Mouse (Mus musculus) embryonic facial prominence, embryonic 15.5 days (tissue): ENCODE measurements around the gene Psd. TPM values are rescaled to one million over a fixed set of nuclear protein-coding genes. Genes with fewer than 3 reads are reported as not detected.

Experiments used
- ATAC-seq: fragments of 200-750 bp; cut with Nextera tagmentation; 2 replicates; pipeline ENCODE4 v1.8.0; 2017; ENCODE audit warnings: low read depth, moderate TSS enrichment; ENCODE audit not compliant: insufficient number of reproducible peaks, low FRiP score, low TSS enrichment
- H3K27ac ChIP-seq: fragments of 300-500 bp; sonication (generic); replicated peaks from 2 replicates; pipeline ENCODE4 v1.5.1; 2015; ENCODE audit warnings: mild to moderate bottlenecking, inconsistent platforms
- H3K27me3 ChIP-seq: fragments of 300-500 bp; sonication (generic); 2 replicates; pipeline ENCODE4 v1.6.1; 2015; ENCODE audit warnings: inconsistent platforms
- H3K36me3 ChIP-seq: fragments of 300-500 bp; sonication (generic); 2 replicates; pipeline ENCODE4 v1.6.1; 2015; ENCODE audit warnings: mild to moderate bottlenecking, inconsistent platforms
- H3K4me1 ChIP-seq: fragments of 300-500 bp; sonication (generic); 2 replicates; pipeline ENCODE4 v1.6.1; 2015; ENCODE audit warnings: inconsistent platforms
- H3K4me2 ChIP-seq: fragments of 300-500 bp; sonication (generic); replicated peaks from 2 replicates; pipeline ENCODE4 v1.6.1; 2015; ENCODE audit warnings: mild to moderate bottlenecking, inconsistent platforms
- H3K4me3 ChIP-seq: fragments of 300-500 bp; sonication (generic); replicated peaks from 2 replicates; pipeline ENCODE4 v1.5.1; 2015; ENCODE audit warnings: mild to moderate bottlenecking, inconsistent platforms
- H3K9ac ChIP-seq: fragments of 300-500 bp; sonication (generic); 2 replicates; pipeline ENCODE4 v1.6.1; 2015; ENCODE audit warnings: inconsistent platforms
- H3K9me3 ChIP-seq: fragments of 300-500 bp; sonication (generic); replicated peaks from 2 replicates; pipeline ENCODE4 v1.6.1; 2016; ENCODE audit warnings: inconsistent platforms
- WGBS: fragments of 180-500 bp; shearing (Covaris S2); methylation state at CpG from one replicate; pipeline ENCODE4 v1.1.7; 2015; 5-methylcytosine and 5-hydroxymethylcytosine counted together
- polyA plus RNA-seq: library from polyadenylated mRNA; unstranded; fragments of >200 nt; fragmentation: Nextera tagmentation; extraction: Ambion mirVana; gene quantifications from 2 replicates; pipeline ENCODE4 v1.2.1, GENCODE M21; 2015

Gene Psd
- polyA plus RNA-seq, 1 experiment from 2014 or later, result 9.8 TPM

DNA sequence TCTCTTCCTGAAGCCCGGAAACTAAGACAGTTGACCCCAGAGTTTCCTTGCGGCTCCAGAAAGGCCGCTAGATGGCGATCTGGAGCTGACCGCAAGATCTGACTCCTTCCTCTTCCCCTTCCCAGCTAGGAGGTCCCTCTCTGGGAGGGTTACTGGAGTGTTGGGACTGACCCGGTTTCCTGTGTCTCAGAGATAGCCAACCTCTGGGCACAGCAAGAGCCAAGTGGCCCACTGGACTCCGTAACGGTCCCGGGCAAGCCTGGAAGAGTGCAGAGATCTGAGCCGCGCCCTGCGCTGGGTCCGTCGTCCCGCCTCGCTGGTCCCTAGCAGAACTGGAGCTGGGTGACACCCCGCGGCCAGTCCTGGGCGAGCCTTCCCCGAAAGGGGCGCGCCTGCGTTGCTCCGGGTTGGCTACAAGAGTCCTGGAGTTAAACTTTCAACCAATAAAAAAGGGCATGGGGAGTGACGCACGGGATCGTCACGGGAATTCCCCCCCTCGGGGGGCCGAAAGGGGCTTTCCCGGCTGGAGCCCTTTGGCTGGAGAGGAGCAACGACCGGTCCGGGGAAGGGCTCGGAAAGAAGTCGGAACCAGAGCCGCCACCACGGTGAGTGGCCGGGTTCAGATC is 22.6 kb downstream of the Psd start, which contains the start of gene Nfkb2:
Gene Nfkb2, plus strand, starts transcription at position 105 of the 626 bp plus-strand sequence.
- WGBS, result under 1% methylated on average over 39 of the region's 39 CpGs
- Histone ChIP-seq H3K4me2 (peak within 1 kb of the TSS; percentile 95), H3K27me3 (peaks cover 15% of the 10 kb centered on the region; the same call in 1 of the 2 replicates), H3K9ac (peak within 1 kb of the TSS; percentile 53), H3K4me3 (peak within 1 kb of the TSS; percentile 77), H3K36me3 (peaks cover 18% of the 10 kb centered on the region), H3K27ac (peak within 1 kb of the TSS; percentile 94), H3K9me3 (no peaks in the 10 kb centered on the region), H3K4me1 (peaks cover 31% of the 10 kb centered on the region)
- peak; percentile 89 for ATAC-seq

GRCm38 (mm10) chr19:46303251-46304215 is 23.4 kb downstream of the Psd start:
- peak overlapping the region; percentile 77 for H3K4me3 ChIP-seq
- ATAC-seq, result no peak
- WGBS, result 49% methylated on average over 18 of the region's 18 CpGs
- peaks cover 23% of the 10 kb centered on the region for H3K4me1 ChIP-seq
- H3K9ac ChIP-seq, result peak overlapping the region; percentile 53; the same call in 1 of the 2 replicates
- peak overlapping the region; percentile 94 for H3K27ac ChIP-seq
- no peaks in the 10 kb centered on the region for H3K9me3 ChIP-seq
- peaks cover 15% of the 10 kb centered on the region; the same call in 1 of the 2 replicates for H3K27me3 ChIP-seq
- H3K36me3 ChIP-seq, result peaks cover 15% of the 10 kb centered on the region
- H3K4me2 ChIP-seq, result peak overlapping the region; percentile 95

GRCm38 (mm10) chr19:46302551-46302950 is 24.4 kb downstream of the Psd start:
- WGBS, result 89% methylated on average over 4 of the region's 4 CpGs
- no peak overlapping the region for H3K9ac ChIP-seq
- no peak for ATAC-seq
- no peak overlapping the region for H3K27ac ChIP-seq
- H3K4me2 ChIP-seq, result no peak overlapping the region
- H3K36me3 ChIP-seq, result peaks cover 6% of the 10 kb centered on the region; the same call in 1 of the 2 replicates
- H3K4me3 ChIP-seq, result no peak overlapping the region
- peaks cover 9% of the 10 kb centered on the region; the same call in 1 of the 2 replicates for H3K27me3 ChIP-seq
- no peaks in the 10 kb centered on the region for H3K9me3 ChIP-seq
- peaks cover 19% of the 10 kb centered on the region for H3K4me1 ChIP-seq

GRCm38 (mm10) chr19:46300294-46301045 is 26.5 kb downstream of the Psd start:
- 42% methylated on average over 8 of the region's 8 CpGs for WGBS
- H3K9ac ChIP-seq, result no peak overlapping the region
- no peak overlapping the region for H3K4me3 ChIP-seq
- no peak for ATAC-seq
- peaks cover 13% of the 10 kb centered on the region for H3K4me1 ChIP-seq
- no peaks in the 10 kb centered on the region for H3K9me3 ChIP-seq
- no peaks in the 10 kb centered on the region for H3K27me3 ChIP-seq
- no peak overlapping the region for H3K27ac ChIP-seq
- H3K36me3 ChIP-seq, result no peaks in the 10 kb centered on the region
- no peak overlapping the region for H3K4me2 ChIP-seq

GRCm38 (mm10) chr19:46296938-46297337 is 30.0 kb downstream of the Psd start:
- WGBS, result 62% methylated on average over 4 of the region's 4 CpGs
- no peaks in the 10 kb centered on the region for H3K27me3 ChIP-seq
- H3K27ac ChIP-seq, result no peak overlapping the region
- no peak overlapping the region for H3K4me3 ChIP-seq
- no peak for ATAC-seq
- H3K9ac ChIP-seq, result no peak overlapping the region
- H3K4me1 ChIP-seq, result no peaks in the 10 kb centered on the region
- H3K36me3 ChIP-seq, result no peaks in the 10 kb centered on the region
- no peak overlapping the region for H3K4me2 ChIP-seq
- no peaks in the 10 kb centered on the region for H3K9me3 ChIP-seq

GRCm38 (mm10) chr19:46290535-46291105 is 36.3 kb downstream of the Psd start:
- peaks cover 20% of the 10 kb centered on the region for H3K36me3 ChIP-seq
- no peak overlapping the region for H3K9ac ChIP-seq
- no peak overlapping the region for H3K27ac ChIP-seq
- H3K9me3 ChIP-seq, result no peaks in the 10 kb centered on the region
- no peaks in the 10 kb centered on the region for H3K4me1 ChIP-seq
- H3K4me2 ChIP-seq, result no peak overlapping the region
- 67% methylated on average over 12 of the region's 12 CpGs for WGBS
- H3K27me3 ChIP-seq, result no peaks in the 10 kb centered on the region
- no peak overlapping the region for H3K4me3 ChIP-seq
- no peak for ATAC-seq

DNA sequence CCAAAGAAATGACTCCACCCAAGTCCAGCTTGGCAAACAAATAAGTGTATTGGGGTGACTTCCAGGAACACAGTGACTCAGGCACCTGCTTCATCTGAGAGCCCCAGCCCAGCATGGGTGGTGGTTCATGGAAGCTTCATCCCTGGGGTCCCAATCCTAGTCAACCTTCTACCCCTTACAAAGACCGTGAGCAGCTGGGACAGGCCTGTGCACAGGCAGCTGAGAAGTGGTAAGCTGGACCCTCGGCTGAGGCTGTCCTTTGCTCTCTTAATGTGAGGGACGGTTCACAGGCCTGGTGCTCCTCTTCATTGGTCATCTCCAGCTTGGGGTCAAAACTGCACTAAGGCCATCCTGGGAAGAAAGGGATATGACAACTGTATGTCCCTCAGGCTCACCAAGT is 39.4 kb downstream of the Psd start:
- peaks cover 51% of the 10 kb centered on the region for H3K36me3 ChIP-seq
- H3K4me3 ChIP-seq, result no peak overlapping the region
- H3K9me3 ChIP-seq, result no peaks in the 10 kb centered on the region
- ATAC-seq, result no peak
- 86% methylated on average over 3 of the region's 3 CpGs for WGBS
- no peaks in the 10 kb centered on the region for H3K4me1 ChIP-seq
- no peak overlapping the region for H3K4me2 ChIP-seq
- H3K27me3 ChIP-seq, result no peaks in the 10 kb centered on the region
- H3K27ac ChIP-seq, result no peak overlapping the region
- H3K9ac ChIP-seq, result no peak overlapping the region

- Histone ChIP-seq H3K4me2 (no peak overlapping the region), H3K27ac (no peak overlapping the region), H3K9me3 (no peaks in the 10 kb centered on the region), H3K36me3 (peaks cover 57% of the 10 kb centered on the region), H3K27me3 (no peaks in the 10 kb centered on the region), H3K4me3 (no peak overlapping the region), H3K4me1 (no peaks in the 10 kb centered on the region), H3K9ac (no peak overlapping the region)
- WGBS, result 87% methylated on average over 3 of the region's 3 CpGs
- no peak for ATAC-seq
These were observed 40.0 kb downstream of the Psd start for GRCm38 (mm10) chr19:46286926-46287325.

DNA sequence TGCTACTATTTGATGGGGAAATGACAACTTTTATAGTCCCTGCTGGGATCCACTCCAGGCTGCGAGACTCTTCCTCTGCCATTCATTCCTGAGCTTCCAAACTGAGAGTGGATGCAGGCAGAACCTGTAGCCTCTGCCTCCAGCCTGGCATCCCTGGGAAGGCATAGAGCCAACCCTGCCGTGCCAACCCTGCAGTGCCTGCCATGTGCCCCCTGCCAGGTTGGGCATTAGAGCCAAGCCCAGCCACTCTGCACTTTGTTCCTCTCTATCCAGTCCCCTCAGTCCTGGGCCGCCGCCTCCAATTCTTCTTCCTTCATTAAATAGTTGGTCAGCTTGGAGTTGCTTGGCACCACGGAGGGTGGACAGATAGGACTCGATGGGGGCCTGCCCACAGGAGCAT is 40.9 kb downstream of the Psd start:
- H3K4me3 ChIP-seq, result no peak overlapping the region
- H3K4me2 ChIP-seq, result no peak overlapping the region
- no peak overlapping the region for H3K27ac ChIP-seq
- H3K27me3 ChIP-seq, result no peaks in the 10 kb centered on the region
- ATAC-seq, result no peak
- H3K9me3 ChIP-seq, result no peaks in the 10 kb centered on the region
- no peaks in the 10 kb centered on the region for H3K4me1 ChIP-seq
- H3K36me3 ChIP-seq, result peaks cover 66% of the 10 kb centered on the region
- WGBS, result 95% methylated on average over 6 of the region's 6 CpGs
- no peak overlapping the region for H3K9ac ChIP-seq

- WGBS, result 85% methylated on average over 7 of the region's 7 CpGs
These were observed 41.3 kb downstream of the Psd start for GRCm38 (mm10) chr19:46285631-46286030.

More at GRCm38 (mm10) chr19:46285631-46286030, 41.3 kb downstream of the Psd start:
- ATAC-seq, result no peak
- H3K9ac ChIP-seq, result no peak overlapping the region
- H3K4me3 ChIP-seq, result no peak overlapping the region
- peaks cover 69% of the 10 kb centered on the region for H3K36me3 ChIP-seq
- no peak overlapping the region for H3K4me2 ChIP-seq
- no peak overlapping the region for H3K27ac ChIP-seq
- H3K27me3 ChIP-seq, result no peaks in the 10 kb centered on the region
- no peaks in the 10 kb centered on the region for H3K4me1 ChIP-seq
- no peaks in the 10 kb centered on the region for H3K9me3 ChIP-seq
